Mouse (Mus musculus): ENCODE measurements around the gene Eif2b4.

Eif2b4 gene

DNA sequence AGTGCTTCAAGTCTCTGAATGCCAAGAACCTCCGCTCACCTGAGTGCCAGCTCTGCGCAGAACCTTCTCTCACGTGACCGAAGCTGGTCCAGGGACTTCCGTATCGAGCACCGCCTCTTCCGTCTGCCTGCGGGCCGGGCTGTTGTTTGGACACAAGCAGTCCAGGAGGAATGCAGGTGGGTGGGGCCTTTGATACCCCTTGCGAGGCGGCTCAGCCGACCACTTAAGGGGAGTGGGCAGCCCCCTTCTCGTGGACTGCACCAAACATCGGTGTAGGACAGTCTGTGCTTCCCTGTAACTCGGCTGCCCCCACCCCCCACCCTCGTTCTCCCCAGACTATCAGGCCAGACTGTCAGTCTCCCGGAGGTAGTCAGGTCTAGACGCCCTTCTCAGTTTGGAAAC is 39.1 kb downstream of the Eif2b4 start, which contains the start of gene Mpv17:
Gene Mpv17, minus strand, starts transcription at position 100 of the 402 bp plus-strand sequence.
- DNase-seq (ENCODE audit: low spot score): peak; percentile 92

DNA sequence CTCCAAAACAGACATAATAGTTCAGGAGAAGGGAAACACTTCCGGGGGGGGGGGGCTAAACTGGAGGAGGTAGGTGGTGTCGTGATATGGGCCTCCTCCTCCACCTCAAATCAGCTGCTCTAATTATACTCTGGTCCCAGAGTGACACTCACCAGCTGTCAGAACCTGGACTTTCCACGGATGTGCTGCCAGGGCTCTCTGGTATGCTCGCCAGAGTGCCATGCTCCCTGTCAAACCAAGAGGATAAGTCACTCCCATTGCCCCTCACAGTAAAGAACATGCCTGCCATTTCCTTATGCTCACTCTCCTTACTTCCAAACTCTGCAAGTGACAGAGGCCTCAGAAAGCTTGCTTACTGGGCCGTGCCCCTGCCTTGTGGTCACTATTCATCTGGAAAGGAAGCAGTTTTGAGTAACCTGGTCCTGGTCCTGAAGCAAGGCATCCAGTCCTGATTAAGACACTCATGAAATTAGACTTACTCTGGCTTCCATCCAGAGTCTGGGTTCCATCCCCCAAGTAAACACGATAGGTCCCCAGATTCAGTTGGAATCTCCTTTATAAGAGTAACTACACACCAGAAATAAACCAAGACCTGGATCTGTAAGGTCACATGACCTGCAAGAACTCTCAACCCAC is 39.6 kb downstream of the Eif2b4 start:
- DNase-seq (ENCODE audit: low spot score): no peak

DNA sequence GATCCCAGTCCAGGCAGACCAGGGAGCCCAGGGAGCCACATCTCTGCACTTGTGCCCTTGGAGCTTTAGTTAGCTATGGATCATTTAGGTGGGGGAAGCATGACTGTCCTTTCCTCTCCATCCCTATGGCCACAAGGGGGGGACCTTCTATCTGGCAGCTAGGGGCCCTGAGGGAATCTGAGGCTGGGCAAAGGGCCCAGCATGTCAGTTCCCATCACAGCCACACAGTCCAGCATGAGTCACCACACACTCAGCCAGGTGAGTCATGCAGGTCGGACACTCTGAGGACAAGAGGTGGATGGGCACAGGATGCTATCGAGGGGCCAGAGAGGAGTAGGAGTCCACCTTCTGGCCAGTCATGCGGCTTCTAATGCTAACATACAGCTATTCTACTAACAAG is 41.5 kb downstream of the Eif2b4 start:
- no peak for DNase-seq (ENCODE audit: low spot score)

DNA sequence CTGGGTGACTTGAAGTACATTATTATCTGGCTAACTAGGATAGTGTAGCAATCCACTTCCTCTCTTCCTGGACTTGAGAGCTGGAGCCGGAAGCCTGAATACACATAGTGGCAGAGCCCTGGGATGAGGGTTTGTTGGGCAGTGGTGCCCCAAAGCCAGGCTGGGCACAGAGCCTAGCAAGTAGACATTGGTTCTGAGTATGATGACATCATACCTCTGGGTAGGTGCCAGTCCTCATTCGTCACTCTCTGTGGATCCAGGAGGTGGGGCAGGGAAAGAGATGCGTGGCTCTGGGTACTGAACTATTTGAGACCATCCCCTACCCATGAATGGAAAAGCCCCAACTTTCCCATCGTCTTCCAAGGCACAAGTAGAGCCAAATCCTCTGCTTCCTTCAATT is 43.4 kb downstream of the Eif2b4 start:
- no peak for DNase-seq (ENCODE audit: low spot score)

DNA sequence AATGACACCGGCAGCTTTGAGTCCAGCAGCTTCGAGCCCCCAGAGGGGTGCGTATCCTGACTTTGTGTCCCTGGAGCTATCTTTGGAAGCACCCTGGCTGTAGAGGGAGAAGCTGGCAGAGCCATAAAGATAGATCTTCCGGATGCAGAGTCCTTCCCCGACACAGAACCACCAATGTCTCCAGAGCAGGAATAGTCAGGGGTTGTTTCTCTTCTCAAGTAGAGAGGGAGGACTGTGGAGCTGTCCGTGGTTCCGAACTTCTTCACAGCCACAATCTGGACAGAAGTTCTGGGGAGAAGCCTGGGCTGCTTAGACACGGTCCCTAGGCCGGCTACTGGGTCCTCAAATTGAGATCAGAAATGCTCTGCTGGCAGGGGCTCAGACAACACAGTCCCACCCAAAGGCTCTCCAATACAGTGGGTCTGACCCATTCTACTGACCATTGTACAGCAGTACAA is 54.2 kb downstream of the Eif2b4 start:
- peak; percentile 59 for DNase-seq (ENCODE audit: low spot score)

DNA sequence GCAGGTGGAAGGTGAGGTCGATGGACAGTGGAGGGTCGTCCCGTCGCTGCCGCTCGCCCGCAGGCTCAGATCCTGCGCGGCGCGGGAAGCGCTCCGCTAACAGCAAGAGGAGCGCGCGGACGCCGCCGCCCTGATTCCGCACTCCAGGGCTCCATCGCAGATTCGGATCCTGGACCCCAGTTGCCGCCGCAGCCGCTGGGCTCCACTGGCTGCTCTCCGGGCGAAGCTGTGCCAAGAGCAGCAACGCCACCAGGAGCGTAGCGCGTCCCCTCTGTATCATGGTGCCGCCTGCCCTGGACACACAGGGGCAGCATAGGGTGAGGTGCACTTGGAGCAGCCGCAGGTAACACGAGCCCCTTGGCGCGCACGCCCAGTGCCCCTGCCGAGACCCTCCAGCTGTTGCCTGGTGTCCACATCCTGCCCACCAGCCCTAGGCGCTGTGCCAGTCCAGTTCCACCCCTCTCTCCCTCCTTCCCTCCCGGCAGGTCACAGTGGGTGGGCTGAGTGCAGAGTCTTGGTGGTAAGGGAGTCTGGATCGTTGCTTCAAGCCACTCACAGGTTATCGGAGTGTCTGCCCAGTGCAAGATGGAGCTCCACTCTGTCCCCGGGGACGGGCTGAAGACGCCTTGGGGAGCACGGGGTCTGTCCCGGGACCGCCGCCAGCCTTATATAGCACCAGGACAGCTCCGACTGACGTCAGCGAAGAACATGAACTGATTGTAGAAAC is 54.8 kb downstream of the Eif2b4 start, which contains the start of gene Ucn:
Gene Ucn, minus strand, starts transcription at position 589 of the 727 bp plus-strand sequence.
- DNase-seq (ENCODE audit: low spot score): peak; percentile 26

DNA sequence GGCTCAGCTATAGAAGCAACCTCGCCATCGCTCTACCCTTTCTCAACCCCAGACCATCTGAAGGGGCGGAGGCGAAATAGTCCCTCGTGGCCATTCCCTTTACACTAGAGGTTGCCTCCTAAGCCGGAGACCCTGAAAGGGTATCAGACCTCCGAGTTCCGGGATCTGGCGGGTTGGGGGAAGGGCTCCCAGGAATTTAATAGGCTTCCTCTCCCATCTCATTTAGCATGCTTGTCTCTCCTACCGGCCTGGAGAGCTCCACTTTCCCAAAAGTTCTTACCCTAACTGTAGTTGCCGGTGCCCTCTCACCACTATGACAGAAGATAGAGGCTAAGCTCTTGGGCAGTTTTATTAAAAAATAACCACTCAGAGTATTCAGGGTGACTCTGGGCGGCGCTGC is 55.6 kb downstream of the Eif2b4 start:
- peak; percentile 19 for DNase-seq (ENCODE audit: low spot score)
